Mouse (Mus musculus): ENCODE measurements around the gene Blnk.

DNA sequence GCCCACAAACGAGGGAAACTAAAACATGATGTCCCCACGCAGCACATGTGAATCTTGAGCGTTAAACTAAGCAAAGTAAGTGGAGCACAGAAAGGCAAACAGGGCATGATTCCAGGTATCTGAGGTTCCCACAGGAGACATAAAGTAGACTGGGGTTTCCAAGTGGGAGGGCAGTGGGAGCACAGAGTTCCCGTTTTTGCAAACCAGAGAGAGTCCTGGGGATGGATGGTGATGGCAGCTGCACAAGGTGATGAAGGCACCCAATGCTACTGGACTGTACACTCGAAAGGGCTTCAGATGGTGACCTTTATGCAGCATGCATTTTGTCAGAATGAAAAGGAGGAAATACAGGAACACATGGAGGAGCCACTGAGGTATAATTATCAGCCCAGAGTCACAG lies 5.5 kb downstream of the Blnk start:
- TF ChIP-seq RCOR1 (IDR thresholded peaks at IDR 0.05; ENCODE audit: low read depth, low read length) (no peak), POLR2A (IDR thresholded peaks at IDR 0.05; ENCODE audit: control insufficient read depth in 1 of 2, insufficient read depth in 1 of 2, low read depth in 1 of 2, low read length in 2 of 2, poor library complexity in 1 of 2) (no peak), CTCF (IDR thresholded peaks at IDR 0.05 in 2 of 3, conservative IDR thresholded peaks at IDR 0.05 in 1 of 3; ENCODE audit: control insufficient read depth in 1 of 3, insufficient read depth in 1 of 3, low read depth in 2 of 3, low read length in 3 of 3, poor library complexity in 1 of 3, severe bottlenecking in 1 of 3) (no peak), TCF12 (IDR thresholded peaks at IDR 0.05; ENCODE audit: low read depth, low read length) (no peak), NELFE (IDR thresholded peaks at IDR 0.05; ENCODE audit: low read depth, low read length) (no peak)
